Mouse (Mus musculus) MEL (cell line): ENCODE data around the gene Ppp1r15b. TPM values are rescaled to one million over a fixed set of nuclear protein-coding genes. Genes with fewer than 3 reads are reported as not detected.

Source experiments
- DNase-seq: peaks from one replicate; pipeline ENCODE4 v3.0.0; 2011; ENCODE audit warnings: low read depth, low spot score
- H3K27ac ChIP-seq: 2 replicates; pipeline ENCODE4 v1.5.1; 2012; ENCODE audit warnings: low read depth, mild to moderate bottlenecking, control low read depth, low read length, moderate library complexity; ENCODE audit not compliant: control insufficient read depth
- H3K27me3 ChIP-seq, 2 experiments: fragments of 150-350 bp in 1 of 2; sonication (generic) in 1 of 2; 2 replicates each; pipeline ENCODE4 v1.6.1; 2012; ENCODE audit warnings: low read length in 2 of 2, mild to moderate bottlenecking in 2 of 2, improper control_type of control experiment in 1 of 2, moderate library complexity in 1 of 2; ENCODE audit not compliant: insufficient read depth in 2 of 2, control insufficient read depth in 1 of 2
- H3K36me3 ChIP-seq, 2 experiments: 2 replicates each; pipeline ENCODE4 v1.6.1; 2012 to 2014; ENCODE audit warnings: low read length in 2 of 2, improper control_type of control experiment in 1 of 2, inconsistent platforms in 1 of 2, mild to moderate bottlenecking in 1 of 2; ENCODE audit not compliant: insufficient read depth in 2 of 2, control insufficient read depth in 1 of 2
- H3K4me1 ChIP-seq, 2 experiments: fragments of 150-350 bp in 1 of 2; sonication (generic) in 1 of 2; 2 replicates each; pipeline ENCODE4 v1.6.1; 2012; ENCODE audit warnings: low read length in 2 of 2, improper control_type of control experiment in 1 of 2, mild to moderate bottlenecking in 1 of 2; ENCODE audit not compliant: insufficient read depth in 2 of 2, control insufficient read depth in 1 of 2
- H3K4me3 ChIP-seq, 2 experiments: fragments of 150-350 bp in 1 of 2; sonication (generic) in 1 of 2; 2 replicates each; pipeline ENCODE4 v1.5.1; 2012; ENCODE audit warnings: low read depth in 2 of 2, low read length in 2 of 2, mild to moderate bottlenecking in 2 of 2, moderate library complexity in 2 of 2, control low read depth in 1 of 2, improper control_type of control experiment in 1 of 2; ENCODE audit not compliant: control insufficient read depth in 1 of 2, insufficient read depth in 1 of 2
- H3K79me2 ChIP-seq: 2 replicates; pipeline ENCODE4 v1.6.1; 2012; ENCODE audit warnings: mild to moderate bottlenecking, low read length, moderate library complexity; ENCODE audit not compliant: control insufficient read depth, poor library complexity, insufficient read depth
- H3K9ac ChIP-seq: 2 replicates; pipeline ENCODE4 v1.6.1; 2012; ENCODE audit warnings: low read depth, mild to moderate bottlenecking, control low read depth, low read length, moderate library complexity; ENCODE audit not compliant: control insufficient read depth, poor library complexity, severe bottlenecking
- H3K9me3 ChIP-seq: fragments of 150-350 bp; sonication (generic); replicated peaks from 2 replicates; pipeline ENCODE4 v1.6.1; 2012; ENCODE audit warnings: mild to moderate bottlenecking, low read length, improper control_type of control experiment, moderate library complexity; ENCODE audit not compliant: insufficient read depth
- BHLHE40 ChIP-seq: IDR thresholded peaks from 2 replicates; pipeline ENCODE4 v1.6.1; 2012; ENCODE audit warnings: low read depth, mild to moderate bottlenecking, inconsistent platforms, low read length, improper control_type of control experiment, borderline replicate concordance
- CHD1 ChIP-seq: IDR thresholded peaks from 2 replicates; pipeline ENCODE4 v1.6.1; 2012; ENCODE audit warnings: low read depth, mild to moderate bottlenecking, inconsistent platforms, low read length, improper control_type of control experiment
- EP300 ChIP-seq, 2 experiments: IDR thresholded peaks; 2 replicates each; pipeline ENCODE4 v1.6.1; 2011; ENCODE audit warnings: improper control_type of control experiment in 2 of 2, low read length in 2 of 2, low read depth in 1 of 2, mild to moderate bottlenecking in 1 of 2
- ETS1 ChIP-seq: IDR thresholded peaks from 2 replicates; pipeline ENCODE4 v1.6.1; 2012; ENCODE audit warnings: low read depth, mild to moderate bottlenecking, inconsistent platforms, low read length, improper control_type of control experiment, moderate library complexity
- GABPA ChIP-seq: IDR thresholded peaks from 2 replicates; pipeline ENCODE4 v1.6.1; 2012; ENCODE audit warnings: low read depth, mild to moderate bottlenecking, inconsistent platforms, low read length, improper control_type of control experiment, moderate library complexity
- NRF1 ChIP-seq: IDR thresholded peaks from 2 replicates; pipeline ENCODE4 v1.6.1; 2014; ENCODE audit warnings: low read depth, mild to moderate bottlenecking, inconsistent platforms, low read length, improper control_type of control experiment, moderate library complexity; ENCODE audit not compliant: poor library complexity, insufficient read depth, severe bottlenecking
- RCOR1 ChIP-seq: IDR thresholded peaks from 2 replicates; pipeline ENCODE4 v1.6.1; 2012; ENCODE audit warnings: low read depth, mild to moderate bottlenecking, inconsistent platforms, low read length, improper control_type of control experiment
- TCF12 ChIP-seq: IDR thresholded peaks from 2 replicates; pipeline ENCODE4 v1.6.1; 2014; ENCODE audit warnings: low read depth, mild to moderate bottlenecking, inconsistent platforms, low read length, improper control_type of control experiment, moderate library complexity
- USF2 ChIP-seq, 2 experiments: IDR thresholded peaks; 2 replicates each; pipeline ENCODE4 v1.6.1; 2011 to 2012; ENCODE audit warnings: improper control_type of control experiment in 2 of 2, low read length in 2 of 2, borderline replicate concordance in 1 of 2, inconsistent platforms in 1 of 2, low read depth in 1 of 2, mild to moderate bottlenecking in 1 of 2; ENCODE audit not compliant: insufficient read depth in 1 of 2
- polyA plus RNA-seq, 2 experiments: library from polyadenylated mRNA; stranded (reverse) in 1 of 2; unstranded in 1 of 2; fragments of >175 nt in 1 of 2; fragments of >200 nt in 1 of 2; gene quantifications; 2 replicates each; pipeline versions ENCODE4 v1.2.1 to v1.2.4; 2012; ENCODE audit warnings: low replicate concordance in 2 of 2, low read depth in 1 of 2; ENCODE audit not compliant: insufficient read length in 2 of 2, insufficient read depth in 1 of 2, missing spikeins in 1 of 2
- total RNA-seq: library from RNA; depleted of rRNA; stranded (reverse); fragments of 300-350 nt; gene quantifications from 2 replicates; pipeline ENCODE4 v1.2.3, GENCODE M21; 2012

The Ppp1r15b gene
- total and polyA plus RNA-seq, 3 experiments, result 53.1 to 56.3 TPM; not detected in 1

DNA sequence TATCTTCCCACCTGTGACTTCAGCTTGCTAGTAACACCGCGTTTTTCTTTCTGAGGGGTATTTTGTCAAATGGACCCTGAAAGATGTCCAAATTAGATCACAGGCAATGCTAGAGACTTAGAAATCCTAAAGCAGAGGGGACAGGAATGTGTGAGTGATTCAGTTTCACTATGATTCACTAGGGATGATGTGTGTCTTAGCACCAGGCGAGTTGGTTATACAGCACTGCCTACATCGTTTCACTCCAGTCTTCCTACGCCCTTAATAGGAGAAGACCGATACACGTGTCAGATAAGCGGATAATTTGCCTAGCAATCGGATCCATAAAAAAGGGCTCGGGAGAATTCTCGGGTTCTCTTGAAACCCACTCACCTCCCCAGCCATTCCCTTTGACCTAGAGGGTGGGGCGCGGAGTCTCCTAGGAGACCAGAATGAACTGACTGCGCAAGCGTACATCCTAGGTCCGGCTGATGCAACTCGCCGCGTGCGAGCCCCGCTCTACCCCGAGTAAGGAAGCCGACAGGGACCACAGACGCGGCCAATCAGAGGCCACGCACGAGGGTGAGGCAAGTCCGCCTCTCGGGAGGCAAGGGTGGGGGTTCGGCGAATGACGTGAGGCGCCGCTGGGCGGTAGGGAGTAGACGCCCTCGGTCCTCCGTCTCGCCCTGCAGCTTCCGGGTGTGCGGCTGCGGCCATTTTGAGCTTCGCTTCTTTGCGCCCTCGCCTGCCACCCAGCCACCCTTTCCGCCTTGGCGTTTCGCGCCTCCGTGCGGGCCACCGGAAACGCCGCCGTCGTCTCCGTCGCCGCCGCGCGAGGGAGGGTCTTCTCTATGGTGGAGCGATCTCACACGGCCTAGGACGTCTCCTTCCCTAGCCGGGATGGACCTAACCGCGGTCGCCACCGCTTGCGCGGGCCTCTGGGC, at the start of gene Ppp1r15b (continued):
- 0 out of 2 replicates have a peak, but pooled peaks have one; percentile 53 for TF ChIP-seq BHLHE40

DNA sequence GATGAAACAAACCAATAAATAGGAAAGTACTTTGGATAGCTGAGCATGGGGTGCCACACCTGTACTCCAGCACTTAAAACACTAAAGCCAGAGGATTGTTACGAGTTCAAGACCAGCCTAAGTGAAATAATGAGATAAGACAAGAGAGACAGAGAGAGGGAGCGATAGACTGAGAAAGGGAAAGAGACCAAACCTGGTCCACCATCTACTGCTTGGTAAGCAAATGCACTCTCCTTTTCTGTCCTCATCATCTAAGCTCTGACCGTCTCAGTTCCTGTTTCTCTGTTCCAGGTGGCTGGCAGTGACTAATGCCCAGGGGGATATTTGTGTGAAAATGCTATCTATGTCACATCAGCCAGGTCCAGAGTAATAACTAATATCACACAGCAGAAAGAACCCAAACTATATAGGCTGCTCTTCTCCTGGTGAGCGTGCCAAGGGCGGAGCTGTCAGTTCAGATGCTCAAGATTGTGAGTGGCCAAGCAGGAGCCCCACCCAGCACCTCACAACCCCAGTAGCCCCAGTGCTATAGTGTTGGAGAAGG, 47.9 kb upstream of the Ppp1r15b start:
- Histone ChIP-seq H3K4me3 (no peak overlapping the region), H3K27ac (peak overlapping the region; percentile 68), H3K27me3 (no peaks in the 10 kb centered on the region)

DNA sequence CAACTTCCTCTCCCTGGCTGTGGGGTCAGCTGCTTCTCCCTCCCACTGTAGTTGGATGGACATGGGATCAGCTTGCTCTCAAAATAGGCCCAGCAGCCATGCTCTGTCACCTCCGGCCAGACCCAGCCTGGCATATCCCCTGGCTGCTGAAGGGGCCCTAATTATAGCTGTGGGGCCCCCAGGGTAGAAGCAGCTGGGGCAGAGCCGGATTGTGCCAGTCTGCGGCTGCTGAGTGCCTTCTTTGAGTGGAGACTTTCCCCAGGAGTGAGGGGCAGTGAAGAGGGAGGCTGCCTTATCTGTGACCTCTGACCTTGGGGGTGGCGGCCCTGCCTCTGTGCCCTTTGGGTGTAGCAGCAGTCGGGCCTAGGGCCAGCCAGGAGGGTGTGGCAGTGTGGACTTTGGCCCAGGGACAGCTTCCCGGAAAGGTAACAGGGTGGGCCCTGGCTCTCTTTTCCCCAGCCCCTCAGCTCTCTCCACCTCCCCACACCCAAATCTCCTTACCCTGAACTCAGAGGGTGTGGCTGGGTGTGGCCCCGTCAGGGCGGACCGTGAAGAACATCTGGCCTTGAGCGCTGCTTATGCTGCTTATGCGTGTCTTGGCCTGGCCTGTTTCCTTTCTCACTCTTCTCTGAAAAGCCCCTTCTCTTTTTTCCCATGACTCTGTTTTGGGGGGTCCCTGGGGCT, 46.9 kb upstream of the Ppp1r15b start:
- Histone ChIP-seq H3K27ac (peak overlapping the region; percentile 68), H3K36me3 (peaks cover 0 to 19% of the 10 kb centered on the region in 2 experiments; a peak in 2 of 4 replicates), H3K79me2 (no peaks in the 10 kb centered on the region), H3K4me1 (peaks cover 9 to 24% of the 10 kb centered on the region in 2 experiments; a peak in 3 of 4 replicates), H3K27me3 (no peaks in the 10 kb centered on the region), H3K4me3 (no peak overlapping the region), H3K9me3 (no peaks in the 10 kb centered on the region), H3K9ac (peak overlapping the region; percentile 57)
- TF ChIP-seq CHD1 (no peak), EP300 (IDR thresholded peaks at IDR 0.05; ENCODE audit: low read depth in 1 of 2, low read length in 2 of 2) (0 out of 4 replicates have a peak, but pooled peaks of 1 of the 2 experiments have one; percentile 10), RCOR1 (no peak), ETS1 (no peak), NRF1 (no peak), USF2 (IDR thresholded peaks at IDR 0.05; ENCODE audit: borderline replicate concordance in 1 of 2, insufficient read depth in 1 of 2, low read depth in 1 of 2, low read length in 2 of 2) (no peak)
- peak; percentile 48 for DNase-seq

More for the DNA sequence above, 47.9 kb upstream of the Ppp1r15b start:
- H3K36me3 ChIP-seq, result peaks cover 0 to 19% of the 10 kb centered on the region in 2 experiments; a peak in 2 of 4 replicates
- TF ChIP-seq TCF12 (0 out of 2 replicates have a peak, but pooled peaks have one; percentile 11), GABPA (no peak), EP300 (IDR thresholded peaks at IDR 0.05; ENCODE audit: low read depth in 1 of 2, low read length in 2 of 2) (peak; percentile 27 to 40; a peak in 2 of 4 replicates)
- no peaks in the 10 kb centered on the region for H3K79me2 ChIP-seq
- H3K9me3 ChIP-seq, result no peaks in the 10 kb centered on the region
- DNase-seq, result peak; percentile 64
- H3K4me1 ChIP-seq, result peaks cover 9 to 24% of the 10 kb centered on the region in 2 experiments; a peak in 3 of 4 replicates
- H3K9ac ChIP-seq, result no peak overlapping the region
